Mouse (Mus musculus) embryonic fibroblast, embryonic 13.5 days (primary cell): ENCODE results near the gene Zfhx3.

Source experiments
- CTCF ChIP-seq: IDR thresholded peaks from 2 replicates; pipeline ENCODE4 v1.5.1; 2011; ENCODE audit warnings: mild to moderate bottlenecking, control low read depth, low read length, moderate library complexity, borderline replicate concordance; ENCODE audit not compliant: insufficient read depth
- POLR2A ChIP-seq: IDR thresholded peaks from 2 replicates; pipeline ENCODE4 v1.6.1; 2011; ENCODE audit warnings: low read depth, mild to moderate bottlenecking, control low read depth, low read length, moderate library complexity

DNA sequence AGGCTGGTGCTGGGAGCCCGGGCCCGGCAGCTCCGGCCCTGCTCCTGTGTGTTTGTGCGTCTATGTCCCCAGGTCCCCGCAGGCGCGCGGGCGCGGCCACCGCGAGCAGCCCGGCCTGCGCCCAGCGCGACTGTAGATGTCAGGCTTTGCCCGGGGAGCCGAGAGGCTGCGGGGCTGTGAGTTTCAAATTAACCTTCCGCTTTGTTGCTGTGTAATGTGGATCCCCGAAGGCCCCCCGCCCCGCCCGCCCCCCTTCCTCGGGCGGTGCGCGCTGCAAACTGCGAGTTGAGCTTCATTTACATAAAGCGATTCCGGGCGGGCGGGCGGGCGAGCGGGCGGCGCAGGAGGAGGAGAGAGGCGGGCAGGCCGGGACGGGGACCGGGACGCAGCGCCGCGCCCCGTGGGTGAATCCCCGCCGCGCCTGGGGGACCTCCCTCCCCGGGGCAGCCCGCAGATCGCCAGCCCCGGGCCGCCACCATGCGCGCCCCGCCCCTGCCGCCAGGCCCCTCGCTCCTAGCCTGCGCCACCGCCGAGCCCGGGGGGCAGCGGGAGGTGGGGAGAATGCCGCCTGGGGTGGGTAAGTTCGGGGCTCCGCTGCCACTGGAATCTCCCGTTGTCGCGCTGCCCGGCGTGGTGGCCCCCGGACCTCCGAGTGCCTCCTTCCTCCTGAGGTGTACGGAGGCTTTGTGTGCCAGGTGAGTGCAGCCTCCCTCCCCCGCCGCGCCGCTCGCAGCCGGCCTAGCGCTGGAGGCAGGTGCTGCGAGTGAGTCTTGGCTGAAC is 772.4 kb downstream of the Zfhx3 start:
- TF ChIP-seq CTCF (no peak), POLR2A (peak; percentile 14)
